Mouse (Mus musculus) gastrocnemius, adult 8-10 months (tissue): ENCODE results near the gene Hhat. TPM values are rescaled to one million over a fixed set of nuclear protein-coding genes. Genes with fewer than 3 reads are reported as not detected.

Experiments
- total RNA-seq, 4 experiments: library from RNA; stranded (reverse); gene quantifications; 2 replicates each; pipeline ENCODE4 v1.2.4; 2022

Gene Hhat
- total RNA-seq, 4 experiments from 2014 or later: 0.80 to 1.9 (median 1.2) TPM

Other genes with a start within 250 kb of the Hhat start
- 1 to 10 TPM in 3 of 4 experiments, under 1 TPM in 1; 0.78 to 1.9 (median 1.4) TPM for gene Sertad4, start 84.5 kb upstream of the Hhat start, total RNA-seq